Mouse (Mus musculus) Muller cell, postnatal 12 days (primary cell): ENCODE data around the gene Grk5.
"Not testable (repeated sequence)": the region's sequence is repeated elsewhere in the genome, so short reads cannot be mapped to it uniquely, and the experiment has no call there.

Experiments used
- DNase-seq: peaks from one replicate; pipeline ENCODE4 v3.0.0-alpha.2; 2015; ENCODE audit errors: inconsistent ontology term

The Grk5 gene

DNA sequence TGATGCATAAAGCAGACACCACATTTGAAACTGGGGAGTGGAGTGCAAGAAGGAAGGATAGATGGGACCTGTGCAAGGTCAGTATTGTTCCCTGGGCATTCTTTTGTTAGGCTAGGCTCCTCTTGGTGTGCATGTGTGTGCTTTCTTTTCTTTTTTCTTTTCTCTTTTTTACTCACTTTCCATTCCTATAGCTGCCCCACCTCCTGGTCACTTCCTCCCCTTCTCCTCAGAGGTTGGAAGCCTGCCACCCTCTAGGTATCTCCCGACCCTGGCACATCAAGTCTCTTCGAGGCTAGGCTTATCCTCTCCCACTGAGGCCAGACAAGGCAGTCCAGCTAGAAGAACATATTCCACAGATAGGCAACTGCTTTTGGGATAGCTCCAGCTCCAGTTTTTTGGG is 22.1 kb downstream of the Grk5 start:
- DNase-seq: no peak

- no peak for DNase-seq
Measured at GRCm38 (mm10) chr19:60915236-60915635, 25.7 kb downstream of the Grk5 start.

DNA sequence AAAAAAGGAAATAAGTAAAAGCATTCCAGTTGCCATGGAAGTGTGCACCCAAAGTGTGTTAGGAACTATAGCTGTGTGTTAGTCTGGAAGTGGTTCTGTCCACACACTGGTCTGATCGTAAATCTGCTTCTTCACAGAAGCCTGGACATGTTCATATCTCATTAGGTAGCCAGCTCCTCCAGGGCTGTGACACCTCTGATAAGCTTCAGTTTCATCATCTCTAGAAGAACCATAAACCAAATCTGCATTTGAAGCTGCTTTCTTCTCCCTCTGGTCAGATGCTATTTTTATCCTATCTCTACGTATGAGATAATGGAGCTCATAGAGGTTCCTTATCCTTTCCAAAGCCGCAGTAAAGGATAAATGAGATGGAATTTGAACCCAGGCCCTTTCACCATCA is 26.3 kb downstream of the Grk5 start:
- no peak for DNase-seq

DNA sequence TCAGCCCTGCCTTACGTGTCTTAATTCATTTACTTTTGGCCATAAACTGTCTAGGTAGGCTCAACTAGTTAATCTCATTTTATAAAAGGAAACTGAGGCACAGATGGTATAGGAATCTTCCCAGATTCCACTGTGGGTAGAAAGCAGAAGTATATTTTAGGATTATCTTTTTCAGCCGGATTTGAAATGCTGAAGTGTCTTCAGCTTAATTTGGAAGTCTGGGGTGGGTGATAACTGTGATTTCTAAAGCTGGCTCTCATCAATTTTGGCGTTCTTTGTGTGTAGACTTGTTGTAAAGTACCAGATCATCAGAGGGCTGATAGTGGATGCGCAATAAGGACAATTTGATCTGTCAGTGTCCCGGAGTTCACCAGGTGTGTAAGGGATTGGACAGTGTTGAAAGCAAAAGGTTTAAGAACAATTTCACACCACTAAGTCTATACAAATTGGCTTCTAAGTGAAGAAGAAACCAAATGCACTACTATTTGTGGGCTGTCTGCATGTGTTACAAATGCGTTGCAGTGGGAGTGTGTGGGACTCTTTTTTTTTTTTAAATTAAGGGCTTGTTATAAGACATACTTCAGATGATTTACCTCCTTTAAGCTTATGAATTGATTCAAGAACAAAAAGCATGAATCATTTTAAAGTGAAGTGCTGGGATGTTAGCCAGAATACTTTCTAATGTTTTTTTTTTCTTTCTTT is 27.5 kb downstream of the Grk5 start:
- DNase-seq: no peak

GRCm38 (mm10) chr19:60924534-60924933 is 35.0 kb downstream of the Grk5 start:
- not testable (repeated sequence) for DNase-seq

- DNase-seq: no peak
Measured at GRCm38 (mm10) chr19:60935001-60935400, 45.5 kb downstream of the Grk5 start.

DNA sequence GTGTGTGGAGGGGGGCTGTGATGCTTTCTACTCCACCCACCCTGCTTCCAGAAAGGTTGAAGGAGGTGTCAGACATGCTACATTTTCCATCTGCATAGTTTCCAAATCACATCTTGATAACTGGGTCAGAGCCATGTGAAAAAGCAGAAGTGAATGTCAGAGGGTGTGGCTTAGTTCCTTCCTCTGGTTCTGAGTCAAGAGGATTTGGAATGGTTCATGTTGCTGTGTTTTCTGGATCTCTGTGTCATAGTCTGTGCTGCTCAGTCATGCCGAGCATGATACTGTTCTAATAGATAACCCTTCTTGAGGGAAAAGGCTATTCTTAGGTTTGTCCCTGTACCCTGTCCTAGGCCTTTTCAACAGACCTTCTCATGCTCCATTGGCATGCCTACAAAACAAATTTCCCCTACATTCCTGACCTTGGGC is 50.4 kb downstream of the Grk5 start:
- peak; percentile 93 for DNase-seq

GRCm38 (mm10) chr19:60940866-60941265 is 51.3 kb downstream of the Grk5 start:
- DNase-seq: peak; percentile 85

- peak; percentile 77 for DNase-seq
Measured at GRCm38 (mm10) chr19:60945801-60946311, 56.3 kb downstream of the Grk5 start.

- DNase-seq: no peak
Measured at GRCm38 (mm10) chr19:60946656-60947055, 57.1 kb downstream of the Grk5 start.

GRCm38 (mm10) chr19:60948996-60949395 is 59.4 kb downstream of the Grk5 start:
- no peak for DNase-seq

DNA sequence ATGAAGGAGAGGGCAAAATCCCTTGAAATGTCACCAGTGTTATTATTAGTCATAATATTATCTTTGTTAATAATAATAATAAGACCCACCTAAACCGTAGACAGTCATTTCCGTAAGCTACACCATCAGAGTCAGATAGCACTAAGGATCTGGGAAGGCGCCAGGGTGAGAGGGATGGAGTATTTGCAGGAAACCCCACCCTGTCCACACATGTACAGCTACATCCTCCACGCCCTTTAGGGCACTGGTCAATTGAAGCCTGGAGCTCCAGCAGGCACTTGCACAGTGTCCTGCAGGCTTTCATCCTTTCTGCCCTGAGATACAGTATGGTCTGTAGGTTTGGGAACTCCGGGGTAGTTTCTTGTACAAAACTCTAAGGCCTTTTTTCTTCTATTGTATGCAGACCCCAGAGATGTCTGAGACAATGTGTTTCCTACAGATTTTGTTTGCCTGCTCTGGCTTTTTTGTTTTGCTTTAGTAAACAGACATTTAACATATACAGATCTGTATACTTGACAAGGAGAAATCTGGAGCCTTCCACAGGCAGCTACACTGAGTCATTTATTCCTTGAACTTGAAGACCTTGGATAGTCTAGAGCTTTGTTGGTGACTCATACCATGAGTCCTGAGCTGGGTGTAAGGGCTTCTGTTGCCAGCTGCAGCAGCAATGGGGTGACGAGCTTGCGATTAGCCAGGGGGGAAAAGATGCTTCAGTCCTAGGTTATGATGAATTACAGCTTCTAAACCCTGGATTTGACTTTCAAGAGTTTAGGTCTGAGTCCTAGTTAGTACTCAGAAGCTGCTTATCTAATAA is 60.7 kb downstream of the Grk5 start:
- peak; percentile 78 for DNase-seq

GRCm38 (mm10) chr19:60955131-60955530 is 65.6 kb downstream of the Grk5 start:
- DNase-seq: no peak

DNA sequence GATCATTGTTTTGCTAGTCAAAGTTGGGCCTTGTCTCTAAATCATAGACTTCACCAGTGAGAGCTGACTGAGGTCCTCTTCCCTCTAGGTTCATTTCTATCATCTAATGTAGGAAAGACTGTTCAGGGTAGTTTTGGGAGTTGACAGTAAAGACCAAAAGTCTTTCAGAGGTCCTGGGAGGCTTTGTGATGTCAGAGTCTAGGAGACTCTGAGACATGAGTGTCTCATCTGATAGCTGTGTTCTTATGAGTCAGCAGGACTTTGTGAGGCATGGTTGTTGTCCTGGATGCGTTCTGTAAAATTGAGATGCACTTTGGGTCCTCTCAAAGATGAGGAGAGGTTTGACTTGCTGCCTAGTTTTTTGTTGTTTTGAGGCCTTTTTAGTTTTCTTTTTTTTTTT is 66.2 kb downstream of the Grk5 start:
- DNase-seq: no peak

DNA sequence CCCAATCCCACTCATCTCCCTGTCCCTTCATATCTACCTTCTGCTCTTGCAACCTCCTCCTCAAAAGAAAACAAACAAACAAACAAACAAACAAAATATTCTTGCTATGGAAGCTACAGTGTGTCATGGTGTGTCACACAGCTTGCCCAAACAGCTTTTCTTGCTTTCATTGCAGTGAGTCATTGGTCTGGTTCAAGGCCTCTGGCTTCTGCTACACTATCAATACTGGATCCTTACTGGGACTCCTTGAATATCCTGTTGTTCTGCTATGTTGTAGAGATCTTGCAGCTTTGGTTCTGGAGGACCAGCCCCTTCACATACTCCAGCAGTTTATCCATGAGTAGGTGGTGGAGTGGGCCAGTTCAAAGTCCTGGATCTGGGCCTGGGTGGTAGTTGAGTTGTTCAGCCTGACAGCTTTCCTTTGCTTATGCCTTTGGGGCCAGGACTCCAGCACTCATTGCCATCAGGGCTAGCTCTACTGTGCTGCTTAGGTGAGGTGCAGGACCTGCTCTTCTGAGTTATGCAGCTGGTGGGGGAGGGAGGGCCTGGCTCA is 66.7 kb downstream of the Grk5 start:
- DNase-seq: no peak

GRCm38 (mm10) chr19:60959706-60960230 is 70.2 kb downstream of the Grk5 start:
- no peak for DNase-seq

GRCm38 (mm10) chr19:60962358-60963061 is 73.0 kb downstream of the Grk5 start:
- DNase-seq: no peak

DNA sequence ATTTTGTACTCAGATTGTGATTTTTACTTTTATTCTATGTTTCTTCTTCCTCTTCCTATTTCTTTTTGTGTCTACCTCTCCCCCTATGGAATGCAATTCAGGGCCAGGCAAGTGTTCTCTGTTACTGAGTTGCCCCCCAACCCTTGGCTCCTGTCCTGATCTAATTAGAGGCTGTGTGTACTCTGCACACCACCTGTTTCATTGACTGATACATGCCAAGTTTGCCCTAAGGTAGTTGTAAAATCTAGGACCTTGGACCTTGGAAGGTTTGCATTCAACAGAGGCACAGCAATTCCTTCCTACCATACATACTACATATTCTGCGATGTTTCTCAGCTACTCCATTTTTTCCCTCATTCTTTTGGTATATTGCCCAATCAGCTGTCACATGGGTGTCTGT is 78.4 kb downstream of the Grk5 start:
- no peak for DNase-seq

GRCm38 (mm10) chr19:60970406-60970805 is 80.9 kb downstream of the Grk5 start:
- DNase-seq: no peak

- peak; percentile 50 for DNase-seq
Measured at GRCm38 (mm10) chr19:60971598-60971997, 82.0 kb downstream of the Grk5 start.

- DNase-seq: no peak
Measured at GRCm38 (mm10) chr19:60972281-60973015, 82.9 kb downstream of the Grk5 start.
